Comparison of ENCODE assay signal across 8 mouse cellular contexts in genomic region chr12:31947476-31947875, GRCm38 (mm10). TPM values are rescaled to one million over a fixed set of nuclear protein-coding genes. Genes with fewer than 3 reads are reported as not detected.
DNase-seq lines count a peak whose midpoint lies in the region; ATAC-seq and TF ChIP-seq lines count a peak whose summit lies in the region.

No protein-coding gene starts in this region.

- no peak overlapping the region for H3K9ac ChIP-seq in midbrain, embryonic 14.5 days (replicated peaks; ENCODE audit: low read length)

- TF ChIP-seq CTCF in gastrocnemius, adult 2 months (IDR thresholded peaks at IDR 0.05): peak; percentile 56

- no peak overlapping the region for H3K4me3 ChIP-seq in gastrocnemius, adult 2 months
- H3K4me3 ChIP-seq in midbrain, embryonic 14.5 days (replicated peaks; ENCODE audit: low read depth, low read length): no peak overlapping the region
- H3K4me3 ChIP-seq in midbrain, embryonic 10.5 days: no peak overlapping the region

- intact Hi-C loops in gastrocnemius, adult 2 months (cut with DNase I): loop anchor here (5.0 kb wide), 1 partner anchor 445 kb away; no protein-coding TSS in a partner anchor
- intact Hi-C loops in gastrocnemius, postnatal 14 days (cut with DNase I; ENCODE audit: low total_unique reads): no loop called here

- H3K4me2 ChIP-seq in midbrain, embryonic 14.5 days (ENCODE audit: low read length): no peak overlapping the region

- H3K27ac ChIP-seq in gastrocnemius, adult 2 months: no peak overlapping the region
- no peak overlapping the region for H3K27ac ChIP-seq in midbrain, embryonic 14.5 days (replicated peaks; ENCODE audit: low read depth, low read length)
- H3K27ac ChIP-seq in midbrain, embryonic 10.5 days (replicated peaks): no peak overlapping the region

- DNase-seq in gastrocnemius, adult 2 months: no peak
- DNase-seq in gastrocnemius, postnatal 14 days: no peak
- DNase-seq in midbrain, embryonic 14.5 days: peak; percentile 17
- DNase-seq in midbrain, embryonic 10.5 days (ENCODE audit: low spot score): no peak
- DNase-seq in cerebellum, postnatal 10 days: peak; percentile 48 to 49
- peak; percentile 38 for DNase-seq in thymus, postnatal 0 days (ENCODE audit: low spot score)
- no peak for DNase-seq in right cerebral cortex, postnatal 14 days
- no peak for DNase-seq in frontal cortex, postnatal 25 days (ENCODE audit: low spot score in 2 of 2)

- no peak for ATAC-seq in midbrain, embryonic 14.5 days (ENCODE audit: low FRiP score, low TSS enrichment)

- no peaks in the 10 kb centered on the region for H3K27me3 ChIP-seq in midbrain, embryonic 14.5 days (ENCODE audit: control insufficient read depth, insufficient read depth, low read length)
- no peaks in the 10 kb centered on the region for H3K27me3 ChIP-seq in midbrain, embryonic 10.5 days (ENCODE audit: low read depth, poor library complexity, severe bottlenecking)

- H3K9me3 ChIP-seq in midbrain, embryonic 14.5 days (ENCODE audit: control insufficient read depth, low read length): no peaks in the 10 kb centered on the region
- no peaks in the 10 kb centered on the region for H3K9me3 ChIP-seq in midbrain, embryonic 10.5 days (replicated peaks)

- H3K4me1 ChIP-seq in midbrain, embryonic 14.5 days (ENCODE audit: control insufficient read depth, insufficient read depth, low read length): no peaks in the 10 kb centered on the region; the same call in 1 of the 2 replicates
- H3K4me1 ChIP-seq in midbrain, embryonic 10.5 days: peaks cover 16% of the 10 kb centered on the region

- H3K36me3 ChIP-seq in midbrain, embryonic 14.5 days (ENCODE audit: control insufficient read depth, insufficient read depth, low read length): peaks cover 14% of the 10 kb centered on the region
- H3K36me3 ChIP-seq in midbrain, embryonic 10.5 days: peaks cover 18% of the 10 kb centered on the region

- 97% methylated on average over 5 of the region's 5 CpGs for WGBS in midbrain, embryonic 14.5 days
- WGBS in midbrain, embryonic 10.5 days: 89% methylated on average over 5 of the region's 5 CpGs

RNA-seq across cellular contexts. Expression of gene Hbp1, which starts 2.9 kb away (rescaled TPM):
- 10 to 100 TPM; 60.3 to 74.6 TPM for total RNA-seq in gastrocnemius, adult 2 months (2021)
- 10 to 100 TPM; 53.1 to 61.6 TPM for total RNA-seq in gastrocnemius, postnatal 14 days (2021)
- 46.2 and 70.8 TPM in 2 replicates for polyA plus RNA-seq in midbrain, embryonic 14.5 days (2014; fragmentation: Nextera tagmentation; extraction: Ambion mirVana)
- polyA plus RNA-seq in midbrain, embryonic 10.5 days (2016; fragmentation: Nextera tagmentation; extraction: Ambion mirVana): 78.2 and 88.1 TPM in 2 replicates
- 83.5 and 91.0 TPM in 2 replicates for polyA plus RNA-seq in thymus, postnatal 0 days (2015; fragmentation: Nextera tagmentation; extraction: Ambion mirVana)

Comparison
In these comparisons a context has a peak if more than half of its experiments do, and no peak if none do; other contexts are left out.
1. DNase-seq: peak in midbrain, embryonic 14.5 days (single experiment), cerebellum, postnatal 10 days (2 of 2) and thymus, postnatal 0 days (single experiment); none in gastrocnemius, adult 2 months (single experiment), gastrocnemius, postnatal 14 days (single experiment), midbrain, embryonic 10.5 days (single experiment), right cerebral cortex, postnatal 14 days (single experiment) and frontal cortex, postnatal 25 days (0 of 2).